ENCODE assay signal across 8 mouse cellular contexts in the genomic region with DNA sequence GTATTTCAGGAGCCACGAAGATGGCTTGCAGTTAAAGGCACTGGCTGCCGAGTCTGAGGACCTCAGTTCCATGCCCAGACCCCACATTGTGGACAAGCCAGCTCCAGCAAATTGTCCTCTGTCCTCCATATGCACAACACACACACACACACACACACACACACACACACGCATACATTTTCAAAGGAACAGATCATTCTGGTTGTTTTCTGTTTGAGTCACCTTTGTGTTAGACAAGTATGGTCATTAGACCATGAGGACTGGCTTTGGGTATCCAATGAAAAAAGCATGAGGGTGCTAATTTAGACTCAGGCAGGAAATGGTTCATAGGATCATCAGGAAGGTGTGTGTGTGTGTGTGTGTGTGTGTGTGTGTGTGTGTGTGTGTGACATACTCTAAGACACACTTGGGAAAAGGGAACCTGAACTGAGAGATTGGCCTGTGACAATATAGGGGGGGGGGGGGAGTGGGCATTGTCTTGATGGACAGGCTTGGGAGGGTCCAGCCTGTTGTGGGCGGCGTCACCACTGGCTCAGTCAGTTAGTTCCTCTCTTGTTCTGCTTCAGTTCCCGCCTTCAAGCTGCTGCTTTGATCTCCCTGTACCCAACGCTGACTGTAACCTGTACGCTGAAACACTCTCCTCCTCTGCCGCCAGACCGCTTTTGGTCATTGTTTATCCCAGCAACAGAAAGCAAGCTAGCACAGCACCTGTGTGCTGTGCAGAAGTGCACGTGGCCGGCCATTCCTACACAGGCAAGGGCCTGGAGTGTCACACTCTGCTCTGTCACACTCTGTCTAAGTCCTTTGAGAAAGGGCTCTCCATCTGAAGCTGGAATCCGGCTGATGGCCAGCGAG. TPM values are rescaled to one million over a fixed set of nuclear protein-coding genes. Genes with fewer than 3 reads are reported as not detected.
A peak's percentile ranks its signal among the peaks of the same experiment; 100 is the strongest.
DNase-seq lines count a peak whose midpoint lies in the region; ATAC-seq and TF ChIP-seq lines count a peak whose summit lies in the region.

No protein-coding gene starts in this region.

- no peak overlapping the region for H3K9ac ChIP-seq in heart, postnatal 0 days (replicated peaks; ENCODE audit: low read depth, low read length)
- H3K9ac ChIP-seq in lung, embryonic 16.5 days (ENCODE audit: low read length), result peak overlapping the region; percentile 59
- 0 out of 2 replicates have a peak overlapping the region, but pooled peaks have one; percentile 38 for H3K9ac ChIP-seq in stomach, postnatal 0 days (ENCODE audit: low read length)

- H3K4me3 ChIP-seq in heart, postnatal 0 days (ENCODE audit: low read depth, low read length), result no peak overlapping the region; the same call in 1 of the 2 replicates
- H3K4me3 ChIP-seq in lung, embryonic 16.5 days (ENCODE audit: low read length), result peak overlapping the region; percentile 27
- H3K4me3 ChIP-seq in stomach, postnatal 0 days (ENCODE audit: low read depth, low read length), result no peak overlapping the region

- peak overlapping the region; percentile 28; the same call in 1 of the 2 replicates for H3K4me2 ChIP-seq in heart, postnatal 0 days (ENCODE audit: low read depth, low read length)
- H3K4me2 ChIP-seq in lung, embryonic 16.5 days (ENCODE audit: low read depth, low read length), result peak overlapping the region; percentile 63
- 0 out of 2 replicates have a peak overlapping the region, but pooled peaks have one; percentile 14 for H3K4me2 ChIP-seq in stomach, postnatal 0 days (replicated peaks; ENCODE audit: low read depth)

- ATAC-seq in heart, postnatal 0 days (ENCODE audit: insufficient read depth, low read depth), result no peak
- no peak for ATAC-seq in lung, embryonic 16.5 days (ENCODE audit: low read depth)
- ATAC-seq in stomach, postnatal 0 days (ENCODE audit: low FRiP score, low TSS enrichment), result no peak
- no peak for ATAC-seq in inflammation-experienced regulatory T-cells, adult 6 months
- no peak for ATAC-seq in cerebellum, adult (ENCODE audit: insufficient number of reproducible peaks, low FRiP score, low TSS enrichment)

- 22% methylated on average over 14 of the region's 14 CpGs for WGBS in heart, postnatal 0 days
- 18% methylated on average over 14 of the region's 14 CpGs for WGBS in lung, embryonic 16.5 days
- 19% methylated on average over 14 of the region's 14 CpGs for WGBS in stomach, postnatal 0 days

- H3K27me3 ChIP-seq in heart, postnatal 0 days (ENCODE audit: control insufficient read depth, insufficient read depth, low read length), result no peaks in the 10 kb centered on the region
- H3K27me3 ChIP-seq in lung, embryonic 16.5 days (ENCODE audit: control insufficient read depth, insufficient read depth, low read depth, low read length), result no peaks in the 10 kb centered on the region
- no peaks in the 10 kb centered on the region for H3K27me3 ChIP-seq in stomach, postnatal 0 days (ENCODE audit: control insufficient read depth, insufficient read depth, low read length)

- H3K9me3 ChIP-seq in heart, postnatal 0 days (replicated peaks; ENCODE audit: control insufficient read depth, low read length), result no peaks in the 10 kb centered on the region
- no peaks in the 10 kb centered on the region for H3K9me3 ChIP-seq in lung, embryonic 16.5 days (ENCODE audit: control insufficient read depth, low read length)
- no peaks in the 10 kb centered on the region for H3K9me3 ChIP-seq in stomach, postnatal 0 days (ENCODE audit: control insufficient read depth, low read length)

- intact Hi-C loops in heart, postnatal 36 days (cut with DNase I), result no loop called here

- TF ChIP-seq CTCF in heart, postnatal 0 days (IDR thresholded peaks at IDR 0.05; ENCODE audit: low read depth), result no peak
- TF ChIP-seq CTCF in stomach, postnatal 0 days (IDR thresholded peaks at IDR 0.05; ENCODE audit: low read depth), result no peak

- peaks cover 22% of the 10 kb centered on the region for H3K4me1 ChIP-seq in heart, postnatal 0 days (ENCODE audit: control insufficient read depth, insufficient read depth)
- H3K4me1 ChIP-seq in lung, embryonic 16.5 days (replicated peaks; ENCODE audit: control insufficient read depth, insufficient read depth, low read length), result peaks cover 29% of the 10 kb centered on the region
- 0 out of 2 replicates have a peak, but pooled peaks cover 5% of the 10 kb centered on the region for H3K4me1 ChIP-seq in stomach, postnatal 0 days (replicated peaks; ENCODE audit: control insufficient read depth, insufficient read depth)

- H3K36me3 ChIP-seq in heart, postnatal 0 days (replicated peaks; ENCODE audit: control insufficient read depth, insufficient read depth, low read length), result no peaks in the 10 kb centered on the region
- H3K36me3 ChIP-seq in lung, embryonic 16.5 days (ENCODE audit: control insufficient read depth, insufficient read depth, low read length), result no peaks in the 10 kb centered on the region
- H3K36me3 ChIP-seq in stomach, postnatal 0 days (ENCODE audit: control insufficient read depth, insufficient read depth, low read length), result no peaks in the 10 kb centered on the region

- peak; percentile 22 to 25 for DNase-seq in heart, adult 18-20 months
- no peak for DNase-seq in heart, postnatal 36 days
- DNase-seq in Muller cell, postnatal 12 days (ENCODE audit: inconsistent ontology term), result peak; percentile 27
- DNase-seq in heart, postnatal 0 days (ENCODE audit: low spot score), result no peak
- DNase-seq in stomach, postnatal 0 days (ENCODE audit: low spot score), result no peak

- peak overlapping the region; percentile 46 for H3K27ac ChIP-seq in heart, postnatal 0 days (ENCODE audit: low read depth)
- peak overlapping the region; percentile 20; the same call in 1 of the 2 replicates for H3K27ac ChIP-seq in lung, embryonic 16.5 days (ENCODE audit: low read length)
- H3K27ac ChIP-seq in stomach, postnatal 0 days (replicated peaks), result peak overlapping the region; percentile 56; the same call in 1 of the 2 replicates

- TF ChIP-seq EP300 in heart, postnatal 0 days (IDR thresholded peaks at IDR 0.05; ENCODE audit: low read depth), result no peak
- TF ChIP-seq EP300 in stomach, postnatal 0 days (optimal IDR thresholded peaks at IDR 0.05), result no peak

RNA-seq across cellular contexts. Expression of a gene that starts 3.1 kb away (rescaled TPM):
- 1 to 10 TPM; 4.9 to 6.9 TPM for total RNA-seq in heart, adult 18-20 months (2021)
- total RNA-seq in heart, postnatal 36 days (2021), result 1 to 10 TPM; 5.5 to 6.7 TPM
- total RNA-seq in heart, postnatal 0 days (2014; rRNA removed; ENCODE audit: low replicate concordance), result 4.1 and 4.7 TPM in 2 replicates
- 5.9 and 6.6 TPM in 2 replicates for polyA plus RNA-seq in heart, postnatal 0 days (2015; fragmentation: Nextera tagmentation; extraction: Ambion mirVana)
- 20.7 and 23.0 TPM in 2 replicates for polyA plus RNA-seq in lung, embryonic 16.5 days (2015; fragmentation: Nextera tagmentation; extraction: Ambion mirVana)
- 12.8 and 15.8 TPM in 2 replicates for polyA plus RNA-seq in stomach, postnatal 0 days (2015; fragmentation: Nextera tagmentation; extraction: Ambion mirVana)
- polyA plus RNA-seq in inflammation-experienced regulatory T-cells, adult 6 months (2017; shearing (Covaris generic)), result 10 to 100 TPM; 25.6 to 35.2 (median 33.2) TPM

RNA-seq across cellular contexts. Expression of a gene that starts 56.8 kb away (rescaled TPM):
- not detected for total RNA-seq in heart, adult 18-20 months (2021)
- not detected for total RNA-seq in heart, postnatal 36 days (2021)
- total RNA-seq in heart, postnatal 0 days (2014; rRNA removed; ENCODE audit: low replicate concordance), result not detected in 2 replicates
- polyA plus RNA-seq in heart, postnatal 0 days (2015; fragmentation: Nextera tagmentation; extraction: Ambion mirVana), result not detected in 2 replicates
- not detected in 2 replicates for polyA plus RNA-seq in lung, embryonic 16.5 days (2015; fragmentation: Nextera tagmentation; extraction: Ambion mirVana)
- polyA plus RNA-seq in stomach, postnatal 0 days (2015; fragmentation: Nextera tagmentation; extraction: Ambion mirVana), result not detected in 2 replicates
- polyA plus RNA-seq in inflammation-experienced regulatory T-cells, adult 6 months (2017; shearing (Covaris generic)), result not detected

Comparison
In these comparisons a context has a peak if more than half of its experiments do, and no peak if none do; other contexts are left out.
1. DNase-seq: peak in heart, adult 18-20 months (2 of 2) and Muller cell, postnatal 12 days (single experiment); none in heart, postnatal 36 days (0 of 2), heart, postnatal 0 days (single experiment) and stomach, postnatal 0 days (single experiment).
2. Peak in every context shown above with its lines, with median percentiles within 50 percentile points of each other: H3K27ac ChIP-seq and H3K4me2 ChIP-seq.